Mouse (Mus musculus): Measurements from ENCODE around the gene Zswim3.

The Zswim3 gene

GRCm38 (mm10) chr2:164804533-164805331, at the start of gene Zswim3, which contains the start of gene Acot8:
Gene Zswim3 (plus strand): TSS chr2:164805098.
Gene Acot8 (minus strand): TSS chr2:164804882.
- peak; percentile 99 for DNase-seq (ENCODE audit: low read depth, low spot score)

GRCm38 (mm10) chr2:164757841-164758240, 47.1 kb upstream of the Zswim3 start:
- DNase-seq (ENCODE audit: low read depth, low spot score), result no peak

GRCm38 (mm10) chr2:164758692-164759091, 46.2 kb upstream of the Zswim3 start:
- no peak for DNase-seq (ENCODE audit: low read depth, low spot score)

- no peak for DNase-seq (ENCODE audit: low read depth, low spot score)
These were observed 44.7 kb upstream of the Zswim3 start for GRCm38 (mm10) chr2:164760059-164760833.

- no peak for DNase-seq (ENCODE audit: low read depth, low spot score)
These were observed 43.4 kb upstream of the Zswim3 start for GRCm38 (mm10) chr2:164761502-164761901.

GRCm38 (mm10) chr2:164761971-164762370, 42.9 kb upstream of the Zswim3 start:
- no peak for DNase-seq (ENCODE audit: low read depth, low spot score)

GRCm38 (mm10) chr2:164762593-164762992, 42.3 kb upstream of the Zswim3 start:
- no peak for DNase-seq (ENCODE audit: low read depth, low spot score)

GRCm38 (mm10) chr2:164765841-164766240, 39.1 kb upstream of the Zswim3 start:
- DNase-seq (ENCODE audit: low read depth, low spot score), result no peak

GRCm38 (mm10) chr2:164767812-164768540, 36.9 kb upstream of the Zswim3 start:
- DNase-seq (ENCODE audit: low read depth, low spot score), result no peak

- DNase-seq (ENCODE audit: low read depth, low spot score), result peak; percentile 98
These were observed 35.5 kb upstream of the Zswim3 start, which contains the start of gene Ube2c for GRCm38 (mm10) chr2:164769258-164770037. Gene Ube2c (plus strand): TSS chr2:164769898.

GRCm38 (mm10) chr2:164770279-164770678, 34.6 kb upstream of the Zswim3 start:
- DNase-seq (ENCODE audit: low read depth, low spot score), result peak; percentile 47

GRCm38 (mm10) chr2:164771123-164771522, 33.8 kb upstream of the Zswim3 start:
- DNase-seq (ENCODE audit: low read depth, low spot score), result no peak

- DNase-seq (ENCODE audit: low read depth, low spot score), result no peak
These were observed 31.5 kb upstream of the Zswim3 start for GRCm38 (mm10) chr2:164773229-164773988.

GRCm38 (mm10) chr2:164773989-164774364, 30.9 kb upstream of the Zswim3 start:
- DNase-seq (ENCODE audit: low read depth, low spot score), result no peak

- no peak for DNase-seq (ENCODE audit: low read depth, low spot score)
These were observed 28.8 kb upstream of the Zswim3 start for GRCm38 (mm10) chr2:164776130-164776529.

GRCm38 (mm10) chr2:164776801-164777200, 28.1 kb upstream of the Zswim3 start:
- no peak for DNase-seq (ENCODE audit: low read depth, low spot score)

GRCm38 (mm10) chr2:164777246-164778014, 27.5 kb upstream of the Zswim3 start:
- DNase-seq (ENCODE audit: low read depth, low spot score), result no peak

GRCm38 (mm10) chr2:164778015-164778287, 26.9 kb upstream of the Zswim3 start:
- DNase-seq (ENCODE audit: low read depth, low spot score), result no peak

- no peak for DNase-seq (ENCODE audit: low read depth, low spot score)
These were observed 26.1 kb upstream of the Zswim3 start for GRCm38 (mm10) chr2:164778809-164779208.

All from CD4-positive helper T cell, adult 2 months (primary cell).